Mouse (Mus musculus) kidney, adult 18-20 months (tissue): ENCODE data around the gene Tlr7.

Source experiments
- DNase-seq: peaks from one replicate; pipeline ENCODE4 v3.0.0; 2021

Gene Tlr7

DNA sequence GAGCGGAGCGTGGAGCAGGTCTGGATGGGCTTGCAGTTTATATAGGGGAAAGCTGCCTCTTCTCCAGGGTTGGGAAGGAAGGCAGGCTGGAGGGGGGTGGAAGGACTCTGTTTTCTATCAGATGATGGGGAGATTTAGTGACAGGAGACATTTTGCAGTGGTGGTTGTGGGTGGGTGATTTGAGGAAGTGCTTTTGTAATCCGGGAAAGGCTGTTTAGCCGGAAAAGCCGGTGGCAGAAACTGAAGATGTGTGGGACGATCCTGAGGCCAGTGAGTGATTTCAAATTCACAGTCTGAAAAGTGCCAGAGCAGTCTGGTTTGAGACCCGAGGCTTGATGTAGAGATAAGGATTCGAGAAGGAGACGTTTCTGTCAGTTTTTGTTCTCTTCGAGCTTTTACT is 53.8 kb downstream of the Tlr7 start:
- no peak for DNase-seq

GRCm38 (mm10) chrX:167264086-167264485 is 66.3 kb downstream of the Tlr7 start, which contains the start of gene Tlr8:
Gene Tlr8, minus strand, starts transcription at chrX:167264329.
- DNase-seq = no peak

DNA sequence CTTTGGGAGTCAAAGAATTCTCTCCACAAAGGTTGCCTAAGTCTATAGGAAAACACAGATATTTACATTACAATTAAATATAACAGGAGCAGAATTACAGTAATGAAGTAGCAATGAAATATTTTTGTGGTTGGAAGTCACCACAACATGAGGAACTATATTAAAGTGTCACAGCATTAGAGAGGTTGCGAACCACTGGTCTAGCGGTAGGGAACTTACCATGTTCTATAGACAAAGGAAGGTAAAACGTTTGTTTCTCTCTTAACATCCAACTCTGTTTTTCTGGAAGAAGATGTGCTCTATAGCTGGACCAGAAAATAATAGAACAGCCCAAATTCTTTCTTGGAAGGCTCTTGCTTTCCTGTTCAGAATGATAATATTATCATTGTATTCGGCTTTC is 66.8 kb downstream of the Tlr7 start:
- no peak for DNase-seq
